23 mouse cellular contexts compared by ENCODE assay signal in genomic region chr1:38654981-38655540, GRCm38 (mm10). TPM values are rescaled to one million over a fixed set of nuclear protein-coding genes. Genes with fewer than 3 reads are reported as not detected.
DNase-seq lines count a peak whose midpoint lies in the region; ATAC-seq and TF ChIP-seq lines count a peak whose summit lies in the region.
"Had no signal": no experiment of that assay in that cellular context is flagged by ENCODE, and none has a peak within 500 bp of the region (broad histone marks: within the 10 kb centered on the region; RNA-seq: fewer than 3 reads in every experiment).

No protein-coding gene starts in this region.

- H3K27ac ChIP-seq in liver, postnatal 0 days (ENCODE audit: low read depth) = no peak overlapping the region
- H3K27ac ChIP-seq in liver, embryonic 12.5 days = no peak overlapping the region
- H3K27ac ChIP-seq: embryonic facial prominence, embryonic 12.5 days; forebrain, embryonic 12.5 days; kidney, embryonic 15.5 days; limb, embryonic 12.5 days; midbrain, embryonic 15.5 days had no signal

- WGBS in liver, postnatal 0 days (ENCODE audit: insufficient replicate concordance) = 85% methylated on average over 5 of the region's 5 CpGs
- 82% methylated on average over 5 of the region's 5 CpGs for WGBS in liver, embryonic 12.5 days (ENCODE audit: insufficient replicate concordance)

- H3K27me3 ChIP-seq in liver, postnatal 0 days (ENCODE audit: insufficient read depth, low read length) = no peaks in the 10 kb centered on the region
- no peaks in the 10 kb centered on the region for H3K27me3 ChIP-seq in liver, embryonic 12.5 days (replicated peaks)
- H3K27me3 ChIP-seq in E14TG2a.4 (ENCODE audit: insufficient read depth, low read length) = no peaks in the 10 kb centered on the region
- H3K27me3 ChIP-seq in Patski = no peaks in the 10 kb centered on the region
- H3K27me3 ChIP-seq: embryonic facial prominence, embryonic 12.5 days; forebrain, embryonic 12.5 days; kidney, embryonic 15.5 days; limb, embryonic 12.5 days; midbrain, embryonic 15.5 days had no signal

- H3K4me1 ChIP-seq in liver, postnatal 0 days (ENCODE audit: insufficient read depth) = no peaks in the 10 kb centered on the region
- H3K4me1 ChIP-seq in liver, embryonic 12.5 days = no peaks in the 10 kb centered on the region
- H3K4me1 ChIP-seq in E14TG2a.4 (replicated peaks; ENCODE audit: low read depth, low read length) = 0 out of 2 replicates have a peak, but pooled peaks cover 4% of the 10 kb centered on the region
- H3K4me1 ChIP-seq: forebrain, embryonic 12.5 days; midbrain, embryonic 15.5 days had no signal

- TF ChIP-seq CTCF in liver, postnatal 0 days (IDR thresholded peaks at IDR 0.05; ENCODE audit: low read depth) = peak; percentile 31; the same call in 1 of the 2 replicates
- TF ChIP-seq CTCF in E14TG2a.4 (conservative IDR thresholded peaks at IDR 0.05; ENCODE audit: low read length) = peak; percentile 58
- peak; percentile 36 for TF ChIP-seq CTCF in Patski (IDR thresholded peaks at IDR 0.05)

- CTCF ChIA-PET in Patski (lab: Charles Lee) = no interaction called here

- POLR2A ChIA-PET in Patski (lab: Charles Lee) = no interaction called here

- in situ Hi-C loops in Patski (cut with MboI; ENCODE audit: low pct_unique_long_range_greater_than_20kb) = no loop called here

- no peak overlapping the region for H3K4me2 ChIP-seq in liver, postnatal 0 days (ENCODE audit: low read depth, low read length)
- no peak overlapping the region for H3K4me2 ChIP-seq in liver, embryonic 12.5 days
- H3K4me2 ChIP-seq: embryonic facial prominence, embryonic 12.5 days; forebrain, embryonic 12.5 days; kidney, embryonic 15.5 days; limb, embryonic 12.5 days; liver, embryonic 11.5 days; lung, embryonic 14.5 days; midbrain, embryonic 15.5 days had no signal

- no peaks in the 10 kb centered on the region for H3K9me3 ChIP-seq in liver, postnatal 0 days (ENCODE audit: low read length)
- no peaks in the 10 kb centered on the region for H3K9me3 ChIP-seq in liver, embryonic 12.5 days (replicated peaks)
- H3K9me3 ChIP-seq in E14TG2a.4 (ENCODE audit: low read length) = no peaks in the 10 kb centered on the region
- H3K9me3 ChIP-seq: embryonic facial prominence, embryonic 12.5 days; forebrain, embryonic 12.5 days; kidney, embryonic 15.5 days; limb, embryonic 12.5 days; midbrain, embryonic 15.5 days had no signal

- no peaks in the 10 kb centered on the region for H3K36me3 ChIP-seq in liver, postnatal 0 days (replicated peaks; ENCODE audit: insufficient read depth, low read length)
- no peaks in the 10 kb centered on the region for H3K36me3 ChIP-seq in liver, embryonic 12.5 days
- no peaks in the 10 kb centered on the region for H3K36me3 ChIP-seq in E14TG2a.4 (ENCODE audit: insufficient read depth, low read length)
- H3K36me3 ChIP-seq: embryonic facial prominence, embryonic 12.5 days; forebrain, embryonic 12.5 days; kidney, embryonic 15.5 days; limb, embryonic 12.5 days; midbrain, embryonic 15.5 days had no signal

- TF ChIP-seq EP300 in liver, postnatal 0 days (IDR thresholded peaks at IDR 0.05; ENCODE audit: low read depth) = no peak

- H3K4me3 ChIP-seq in liver, postnatal 0 days (ENCODE audit: low read depth, low read length) = no peak overlapping the region
- no peak overlapping the region for H3K4me3 ChIP-seq in liver, embryonic 12.5 days
- H3K4me3 ChIP-seq in E14TG2a.4 (replicated peaks; ENCODE audit: low read length) = no peak overlapping the region
- H3K4me3 ChIP-seq: embryonic facial prominence, embryonic 12.5 days; forebrain, embryonic 12.5 days; kidney, embryonic 15.5 days; limb, embryonic 12.5 days; midbrain, embryonic 15.5 days; myocyte had no signal

- no peak overlapping the region for H3K9ac ChIP-seq in liver, postnatal 0 days (replicated peaks)
- no peak overlapping the region for H3K9ac ChIP-seq in liver, embryonic 12.5 days
- H3K9ac ChIP-seq: embryonic facial prominence, embryonic 12.5 days; forebrain, embryonic 12.5 days; kidney, embryonic 15.5 days; limb, embryonic 12.5 days; lung, embryonic 14.5 days; midbrain, embryonic 15.5 days had no signal

- DNase-seq in liver, postnatal 0 days = no peak
- DNase-seq in Patski (ENCODE audit: low read depth, low spot score) = no peak
- no peak for DNase-seq in cerebellum, adult 11-12 months
- DNase-seq in right cerebral cortex, postnatal 14 days = no peak
- DNase-seq: adrenal gland, adult 8-10 months; cerebellum, adult 2 months; cerebellum, postnatal 25 days; kidney, adult 11 months; lung, embryonic 14.5 days; right cerebral cortex, postnatal 4 days; thymus, postnatal 36 days had no signal

- ATAC-seq in liver, postnatal 0 days = no peak
- ATAC-seq in liver, embryonic 12.5 days = no peak
- no peak for ATAC-seq in Patski
- ATAC-seq in megakaryocyte progenitor cell, adult 5-6 weeks (replicated peaks; ENCODE audit: poor library complexity) = 0 out of 2 replicates have a peak, but pooled peaks have one; percentile 47
- ATAC-seq: activated CD4-positive, CD25-positive, alpha-beta regulatory T cell, adult 4 months; hindbrain, embryonic 16.5 days; midbrain, embryonic 15.5 days had no signal

RNA-seq across cellular contexts. Expression of gene Aff3, which starts 9.7 kb away (rescaled TPM):
- polyA plus RNA-seq in liver, postnatal 0 days (2015; fragmentation: Nextera tagmentation; extraction: Ambion mirVana) = 0.81 and 1.1 TPM in 2 replicates
- 1.5 and 2.9 TPM in 2 replicates for polyA plus RNA-seq in liver, embryonic 12.5 days (2016; fragmentation: Nextera tagmentation; extraction: Ambion mirVana)
- polyA plus RNA-seq in Patski (2021) = 0.39 TPM
- total RNA-seq in megakaryocyte progenitor cell, adult 5-6 weeks (2015) = 18.2 and 26.9 TPM in 2 replicates
- 11.8 and 34.6 TPM in 2 replicates for total RNA-seq in megakaryocyte progenitor cell, adult 5-6 weeks (2017)
- polyA plus RNA-seq: myocyte had no signal
